Mouse (Mus musculus) myocyte (in vitro differentiated cells): ENCODE data around the gene Igfals.

ENCODE experiments used
- CEBPB ChIP-seq: IDR thresholded peaks from 2 replicates; pipeline ENCODE4 v1.6.1; 2011; ENCODE audit warnings: mild to moderate bottlenecking, moderate library complexity; ENCODE audit not compliant: poor library complexity, insufficient read depth, severe bottlenecking
- E2F4 ChIP-seq: IDR thresholded peaks from one replicate; pipeline ENCODE4 v1.6.1; 2011; ENCODE audit warnings: mild to moderate bottlenecking, control low read depth, moderate library complexity; ENCODE audit not compliant: insufficient read depth
- MAX ChIP-seq: IDR thresholded peaks from one replicate; pipeline ENCODE4 v1.6.1; 2011; ENCODE audit warnings: low read depth, mild to moderate bottlenecking, control low read depth
- MYOD1 ChIP-seq, 3 experiments: IDR thresholded peaks; one replicate each; pipeline ENCODE4 v1.6.1; 2011; ENCODE audit warnings: control low read depth in 2 of 3, low read depth in 2 of 3, mild to moderate bottlenecking in 2 of 3, moderate library complexity in 1 of 3; ENCODE audit not compliant: insufficient read length in 2 of 3, control insufficient read depth in 1 of 3
- MYOG ChIP-seq, 3 experiments: IDR thresholded peaks; one replicate each; pipeline ENCODE4 v1.6.1; 2011; ENCODE audit warnings: control low read depth in 2 of 3, low read depth in 2 of 3, mild to moderate bottlenecking in 2 of 3; ENCODE audit not compliant: insufficient read length in 2 of 3, control insufficient read depth in 1 of 3, insufficient read depth in 1 of 3
- POLR2A ChIP-seq: IDR thresholded peaks from one replicate; pipeline ENCODE4 v1.6.1; 2011; ENCODE audit warnings: low read depth, mild to moderate bottlenecking, control low read depth, moderate library complexity; ENCODE audit not compliant: insufficient read length
- POLR2AphosphoS2 ChIP-seq: IDR thresholded peaks from one replicate; pipeline ENCODE4 v1.6.1; 2011; ENCODE audit warnings: low read depth, control low read depth; ENCODE audit not compliant: insufficient read length
- REST ChIP-seq: IDR thresholded peaks from one replicate; pipeline ENCODE4 v1.6.1; 2011; ENCODE audit warnings: mild to moderate bottlenecking, control low read depth, moderate library complexity; ENCODE audit not compliant: insufficient read depth, insufficient read length
- SRF ChIP-seq: IDR thresholded peaks from one replicate; pipeline ENCODE4 v1.6.1; 2011; ENCODE audit warnings: low read depth; ENCODE audit not compliant: control insufficient read depth, insufficient read length
- TCF3 ChIP-seq: IDR thresholded peaks from one replicate; pipeline ENCODE4 v1.6.1; 2011; ENCODE audit warnings: low read depth, control low read depth; ENCODE audit not compliant: insufficient read length
- USF1 ChIP-seq: IDR thresholded peaks from one replicate; pipeline ENCODE4 v1.6.1; 2011; ENCODE audit warnings: low read depth, mild to moderate bottlenecking, control low read depth, moderate library complexity

- TF ChIP-seq POLR2A (peak; percentile 87), MAX (no peak), REST (no peak), POLR2AphosphoS2 (peak; percentile 77), E2F4 (no peak), CEBPB (no peak), MYOD1 (IDR thresholded peaks at IDR 0.05; ENCODE audit: control insufficient read depth in 1 of 3, insufficient read length in 2 of 3, low read depth in 2 of 3) (peak in 1 of 3 experiments; percentile 11), USF1 (peak; percentile 94), TCF3 (no peak), MYOG (IDR thresholded peaks at IDR 0.05; ENCODE audit: control insufficient read depth in 1 of 3, insufficient read depth in 1 of 3, insufficient read length in 2 of 3, low read depth in 2 of 3) (no peak), SRF (no peak)
Observed at GRCm38 (mm10) chr17:24850065-24850772, 15.6 kb upstream of the Igfals start, which contains the start of gene Fahd1.
